Mouse (Mus musculus) brain, embryonic 14.5 days (tissue): Measurements from ENCODE around the gene Edem2.

ENCODE experiments used
- CTCF ChIP-seq: fragments of 200-500 bp; IDR thresholded peaks from 2 replicates; pipeline ENCODE4 v1.5.1; 2012; ENCODE audit warnings: inconsistent platforms, mild to moderate bottlenecking, moderate library complexity, borderline replicate concordance; ENCODE audit not compliant: insufficient read depth, insufficient read length; ENCODE audit errors: extremely low read depth
- POLR2A ChIP-seq: fragments of 200-500 bp; IDR thresholded peaks from 2 replicates; pipeline ENCODE4 v1.6.1; 2012; ENCODE audit warnings: mild to moderate bottlenecking, inconsistent platforms, borderline replicate concordance; ENCODE audit not compliant: poor library complexity, insufficient read depth, insufficient read length, severe bottlenecking; ENCODE audit errors: extremely low read depth

DNA sequence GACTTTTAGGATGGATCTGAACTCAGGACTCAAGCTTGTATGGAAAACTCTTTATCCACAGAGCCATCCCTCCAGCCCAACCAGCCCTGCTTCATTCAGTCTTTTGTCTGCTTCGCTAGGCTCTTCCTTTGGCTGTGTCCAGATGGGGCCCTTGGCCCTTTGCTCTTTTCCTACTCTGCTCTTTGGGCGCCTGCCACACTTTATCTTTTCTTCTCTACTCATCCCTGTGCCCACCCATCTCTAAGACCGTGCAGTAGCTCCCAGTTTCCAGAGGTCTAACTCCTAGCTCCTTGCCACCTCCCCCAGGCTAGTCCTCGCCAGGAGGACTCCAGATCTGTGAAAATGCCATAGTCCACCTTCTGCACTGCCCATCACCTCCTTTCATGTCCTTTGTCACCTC, 44.4 kb upstream of the Edem2 start:
- TF ChIP-seq CTCF, result no peak
- TF ChIP-seq POLR2A, result no peak
